Mouse (Mus musculus) embryonic facial prominence, embryonic 10.5 days (tissue): ENCODE measurements around the gene Orc4. TPM values are rescaled to one million over a fixed set of nuclear protein-coding genes. Genes with fewer than 3 reads are reported as not detected.

Experiments
- DNase-seq: peaks from one replicate; pipeline ENCODE4 v3.0.0-alpha.2; 2017; ENCODE audit warnings: low spot score
- H3K27ac ChIP-seq: fragments of 300-500 bp; sonication (generic); replicated peaks from 2 replicates; pipeline ENCODE4 v1.5.1; 2016; ENCODE audit warnings: mild to moderate bottlenecking
- H3K27me3 ChIP-seq: fragments of 300-500 bp; sonication (generic); replicated peaks from 2 replicates; pipeline ENCODE4 v1.6.1; 2016; ENCODE audit warnings: low read depth, mild to moderate bottlenecking; ENCODE audit not compliant: poor library complexity, severe bottlenecking
- H3K36me3 ChIP-seq: fragments of 300-500 bp; sonication (generic); replicated peaks from 2 replicates; pipeline ENCODE4 v1.6.1; 2016; ENCODE audit warnings: mild to moderate bottlenecking, moderate library complexity
- H3K4me1 ChIP-seq: fragments of 300-500 bp; sonication (generic); 2 replicates; pipeline ENCODE4 v1.6.1; 2016
- H3K4me3 ChIP-seq: fragments of 300-500 bp; sonication (generic); 2 replicates; pipeline ENCODE4 v1.5.1; 2016; ENCODE audit warnings: mild to moderate bottlenecking, moderate library complexity
- H3K9me3 ChIP-seq: fragments of 300-500 bp; sonication (generic); 2 replicates; pipeline ENCODE4 v1.6.1; 2016; ENCODE audit warnings: mild to moderate bottlenecking
- WGBS: fragments of 180-500 bp; shearing (Covaris S2); methylation state at CpG from one replicate; pipeline ENCODE4 v1.1.7; 2016; 5-methylcytosine and 5-hydroxymethylcytosine counted together
- polyA plus RNA-seq: library from polyadenylated mRNA; unstranded; fragments of >200 nt; fragmentation: Nextera tagmentation; extraction: Ambion mirVana; gene quantifications from 2 replicates; pipeline ENCODE4 v1.2.1, GENCODE M21; 2016

Orc4 gene
- 124 TPM in 2 replicates for polyA plus RNA-seq

DNA sequence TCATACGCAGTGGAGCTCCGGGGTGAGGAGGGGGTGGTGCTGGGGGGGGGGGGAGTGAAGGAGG, at the start of gene Orc4:
Gene Orc4, minus strand, starts transcription at position 26 of the 64 bp plus-strand sequence.
- Histone ChIP-seq H3K36me3 (no peaks in the 10 kb centered on the region), H3K27me3 (no peaks in the 10 kb centered on the region)
- WGBS, result 0% methylated on average over 2 of the region's 2 CpGs

DNA sequence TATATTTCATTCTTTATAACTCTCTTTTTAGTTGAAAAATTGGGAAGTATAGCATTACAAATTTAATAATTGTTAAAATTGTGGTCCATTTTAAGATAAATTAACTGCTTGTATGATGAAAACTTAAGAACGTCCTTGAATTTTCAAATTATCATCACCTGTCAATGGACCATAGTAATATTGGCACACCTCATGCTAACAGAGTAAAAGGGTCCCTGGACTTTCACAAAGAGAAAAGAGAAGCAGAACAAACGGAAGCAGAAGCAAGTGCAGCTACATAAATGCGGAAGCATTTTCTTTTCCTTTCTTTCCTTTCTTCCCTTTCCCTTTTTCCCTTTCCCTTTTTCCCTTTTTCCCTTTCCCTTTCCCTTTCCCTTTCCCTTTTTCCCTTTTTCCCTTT, 40.2 kb upstream of the Orc4 start:
- Histone ChIP-seq H3K36me3 (no peaks in the 10 kb centered on the region; the same call in 1 of the 2 replicates), H3K9me3 (no peaks in the 10 kb centered on the region), H3K4me3 (no peak overlapping the region), H3K4me1 (no peaks in the 10 kb centered on the region), H3K27me3 (no peaks in the 10 kb centered on the region), H3K27ac (no peak overlapping the region)
- 92% methylated on average over 3 of the region's 3 CpGs for WGBS
- DNase-seq, result no peak

More for the DNA sequence above, at the start of gene Orc4:
- DNase-seq, result no peak
- Histone ChIP-seq H3K4me1 (peaks cover 11% of the 10 kb centered on the region), H3K27ac (peak within 1 kb of the TSS; percentile 94), H3K9me3 (no peaks in the 10 kb centered on the region), H3K4me3 (peak within 1 kb of the TSS; percentile 72)

- H3K27ac ChIP-seq, result no peak overlapping the region
- no peak for DNase-seq
- H3K36me3 ChIP-seq, result no peaks in the 10 kb centered on the region; the same call in 1 of the 2 replicates
- H3K9me3 ChIP-seq, result no peaks in the 10 kb centered on the region
- H3K4me1 ChIP-seq, result no peaks in the 10 kb centered on the region
- WGBS, result 86% methylated on average over 3 of the region's 3 CpGs
- no peak overlapping the region for H3K4me3 ChIP-seq
- no peaks in the 10 kb centered on the region for H3K27me3 ChIP-seq
These were observed 28.8 kb upstream of the Orc4 start for GRCm38 (mm10) chr2:48978920-48979319.

- Histone ChIP-seq H3K4me1 (no peaks in the 10 kb centered on the region), H3K27me3 (no peaks in the 10 kb centered on the region), H3K36me3 (0 out of 2 replicates have a peak, but pooled peaks cover 3% of the 10 kb centered on the region), H3K4me3 (no peak overlapping the region), H3K9me3 (no peaks in the 10 kb centered on the region), H3K27ac (no peak overlapping the region)
- DNase-seq, result no peak
- WGBS, result 73% methylated on average over 3 of the region's 3 CpGs
These were observed 6.5 kb upstream of the Orc4 start for GRCm38 (mm10) chr2:48956591-48956990.

GRCm38 (mm10) chr2:48950316-48950880, 321 bp upstream of the Orc4 start:
- WGBS, result 11% methylated on average over 6 of the region's 6 CpGs
- Histone ChIP-seq H3K27ac (peak overlapping the region; percentile 94), H3K27me3 (no peaks in the 10 kb centered on the region), H3K36me3 (no peaks in the 10 kb centered on the region), H3K4me1 (peaks cover 11% of the 10 kb centered on the region), H3K4me3 (peak overlapping the region; percentile 72), H3K9me3 (no peaks in the 10 kb centered on the region)
- no peak for DNase-seq

- peak overlapping the region; percentile 72 for H3K4me3 ChIP-seq
- WGBS, result 2% methylated on average over 9 of the region's 9 CpGs
- H3K27me3 ChIP-seq, result no peaks in the 10 kb centered on the region
- H3K9me3 ChIP-seq, result no peaks in the 10 kb centered on the region
- H3K36me3 ChIP-seq, result no peaks in the 10 kb centered on the region
- no peak for DNase-seq
- H3K4me1 ChIP-seq, result peaks cover 11% of the 10 kb centered on the region
- peak overlapping the region; percentile 94 for H3K27ac ChIP-seq
These were observed 280 bp downstream of the Orc4 start for GRCm38 (mm10) chr2:48949743-48950251.

DNA sequence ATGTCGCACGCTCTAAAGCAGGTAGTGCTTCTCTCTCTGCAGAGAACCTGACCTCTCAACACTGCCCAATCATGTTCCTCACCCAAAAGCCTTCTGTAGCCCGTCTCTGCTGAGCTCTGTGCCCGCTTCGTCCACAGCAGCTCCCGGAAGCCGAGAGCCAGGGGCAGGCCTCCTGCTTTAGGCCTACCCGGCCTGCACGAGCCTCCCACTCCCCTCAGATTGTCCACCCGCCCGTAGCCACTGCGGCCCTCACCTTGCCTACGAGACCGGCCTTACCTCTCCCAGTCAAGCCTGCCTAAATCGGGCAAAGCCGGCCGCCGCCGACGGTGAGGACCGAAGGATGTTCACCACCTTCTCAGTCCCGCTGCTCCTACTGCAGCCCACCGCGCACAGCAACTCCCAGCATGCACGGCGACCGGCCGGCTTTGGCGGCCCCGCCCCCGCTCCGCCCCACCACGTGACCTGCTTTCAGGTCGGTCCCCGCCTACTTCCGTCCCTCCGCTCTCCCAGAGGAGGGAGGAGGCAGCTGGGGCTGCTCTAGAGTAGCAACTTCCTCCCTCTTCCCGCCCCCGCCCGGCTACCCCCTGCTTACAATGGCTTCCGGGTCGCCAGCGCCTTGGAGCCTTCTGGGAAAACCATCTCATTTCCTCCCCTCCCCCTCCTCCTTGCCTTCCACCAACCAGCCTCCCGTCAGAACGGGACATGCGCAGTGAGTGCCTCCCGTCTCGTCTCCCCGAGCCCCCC, 1.1 kb downstream of the Orc4 start, which contains the start of gene Mbd5:
Gene Mbd5, plus strand, starts transcription at position 668 of the 744 bp plus-strand sequence.
- Histone ChIP-seq H3K36me3 (no peaks in the 10 kb centered on the region), H3K27me3 (no peaks in the 10 kb centered on the region), H3K27ac (peak within 1 kb of the TSS; percentile 94), H3K4me3 (peak within 1 kb of the TSS; percentile 72), H3K9me3 (no peaks in the 10 kb centered on the region), H3K4me1 (peaks cover 11% of the 10 kb centered on the region)
- WGBS, result 1% methylated on average over 49 of the region's 49 CpGs
- peak; percentile 100 for DNase-seq

- Histone ChIP-seq H3K27me3 (no peaks in the 10 kb centered on the region), H3K27ac (no peak overlapping the region), H3K4me3 (peak overlapping the region; percentile 72), H3K4me1 (peaks cover 11% of the 10 kb centered on the region), H3K9me3 (no peaks in the 10 kb centered on the region), H3K36me3 (no peaks in the 10 kb centered on the region)
- peak; percentile 30 for DNase-seq
- 58% methylated on average over 3 of the region's 3 CpGs for WGBS
These were observed 2.3 kb downstream of the Orc4 start for GRCm38 (mm10) chr2:48947761-48948160.

DNA sequence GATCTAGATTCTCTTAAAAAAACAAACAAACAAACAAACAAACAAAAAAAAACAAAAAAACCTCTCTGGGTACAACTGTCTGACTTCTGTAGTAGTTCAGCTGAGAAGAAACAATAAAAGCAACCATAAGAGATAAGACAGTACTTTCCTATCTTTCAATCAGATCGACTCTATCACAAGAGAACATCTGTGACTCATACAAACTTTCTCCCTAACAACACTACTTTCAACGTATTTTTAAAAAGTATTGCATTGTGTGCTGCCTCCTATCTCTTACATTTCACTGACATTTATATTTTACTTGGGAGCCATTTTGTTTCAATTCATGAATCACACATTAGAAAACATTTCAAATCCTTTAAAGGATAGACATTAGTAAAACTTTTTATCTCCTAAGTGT, 15.0 kb downstream of the Orc4 start:
- no peak for DNase-seq
- 90% methylated on average over 2 of the region's 2 CpGs for WGBS
- Histone ChIP-seq H3K4me3 (no peak overlapping the region), H3K36me3 (peaks cover 80% of the 10 kb centered on the region), H3K4me1 (no peaks in the 10 kb centered on the region), H3K9me3 (no peaks in the 10 kb centered on the region), H3K27ac (no peak overlapping the region), H3K27me3 (no peaks in the 10 kb centered on the region)

- H3K4me1 ChIP-seq, result no peaks in the 10 kb centered on the region
- no peaks in the 10 kb centered on the region for H3K9me3 ChIP-seq
- H3K36me3 ChIP-seq, result peaks cover 85% of the 10 kb centered on the region
- no peak overlapping the region for H3K27ac ChIP-seq
- no peak overlapping the region for H3K4me3 ChIP-seq
- H3K27me3 ChIP-seq, result no peaks in the 10 kb centered on the region
- DNase-seq, result no peak
These were observed 34.2 kb downstream of the Orc4 start for GRCm38 (mm10) chr2:48915832-48916231.

- no peaks in the 10 kb centered on the region for H3K27me3 ChIP-seq
- H3K36me3 ChIP-seq, result peaks cover 69% of the 10 kb centered on the region
- H3K27ac ChIP-seq, result no peak overlapping the region
- H3K4me1 ChIP-seq, result no peaks in the 10 kb centered on the region
- H3K4me3 ChIP-seq, result no peak overlapping the region
- H3K9me3 ChIP-seq, result no peaks in the 10 kb centered on the region
- 78% methylated on average over 1 of the region's 1 CpGs for WGBS
- no peak for DNase-seq
These were observed 35.9 kb downstream of the Orc4 start for GRCm38 (mm10) chr2:48914185-48914584.

DNA sequence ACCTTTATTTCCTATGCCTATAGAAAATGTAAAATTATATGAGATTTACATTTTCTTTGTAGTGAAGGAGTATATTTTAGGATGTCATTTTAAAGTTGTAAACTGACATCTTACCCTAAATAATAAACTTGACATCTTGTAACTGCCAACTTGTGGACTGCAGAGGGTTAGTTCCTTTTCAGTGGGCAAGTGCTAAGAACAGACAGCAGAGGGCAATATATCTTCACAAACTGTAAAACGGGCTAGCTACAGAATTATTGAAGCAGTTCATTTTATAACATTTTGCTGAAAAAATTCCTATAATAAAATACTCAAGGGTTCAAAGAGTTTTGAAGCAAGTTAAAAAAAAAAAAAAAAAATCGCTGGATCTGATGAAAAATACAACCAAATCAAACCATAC, 41.2 kb downstream of the Orc4 start:
- DNase-seq, result no peak
- 68% methylated on average over 2 of the region's 2 CpGs for WGBS
- Histone ChIP-seq H3K36me3 (peaks cover 62% of the 10 kb centered on the region), H3K9me3 (no peaks in the 10 kb centered on the region), H3K4me1 (no peaks in the 10 kb centered on the region), H3K27ac (no peak overlapping the region), H3K27me3 (no peaks in the 10 kb centered on the region), H3K4me3 (no peak overlapping the region)

DNA sequence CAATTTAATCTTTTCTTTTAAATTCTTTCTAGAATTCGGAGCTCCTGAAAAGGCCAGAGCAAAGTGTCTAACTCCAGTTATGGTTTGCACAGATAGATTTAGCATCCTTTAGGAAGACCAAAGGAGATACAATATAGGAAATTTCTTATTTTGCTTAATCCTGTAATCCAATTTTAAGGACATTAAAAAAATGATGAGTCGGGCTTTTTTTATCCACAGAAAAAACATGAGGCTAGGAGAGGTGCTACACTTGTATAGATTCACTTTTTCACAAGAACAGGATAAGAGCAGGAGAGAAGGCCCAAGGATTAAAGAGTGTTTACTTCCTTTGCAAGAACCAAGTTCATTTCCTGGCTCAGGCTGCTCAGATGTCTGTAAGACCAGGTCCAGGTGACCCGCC, 54.9 kb downstream of the Orc4 start:
- no peaks in the 10 kb centered on the region for H3K9me3 ChIP-seq
- H3K36me3 ChIP-seq, result peaks cover 47% of the 10 kb centered on the region
- no peaks in the 10 kb centered on the region for H3K4me1 ChIP-seq
- H3K27ac ChIP-seq, result no peak overlapping the region
- no peak overlapping the region for H3K4me3 ChIP-seq
- DNase-seq, result no peak
- H3K27me3 ChIP-seq, result no peaks in the 10 kb centered on the region
- WGBS, result 90% methylated on average over 3 of the region's 3 CpGs
